Comparison of ENCODE assay signal across 25 mouse cellular contexts in genomic region chr11:100541577-100541976, GRCm38 (mm10). TPM values are rescaled to one million over a fixed set of nuclear protein-coding genes. Genes with fewer than 3 reads are reported as not detected.
"Had no signal": no experiment of that assay in that cellular context is flagged by ENCODE, and none has a peak within 500 bp of the region (broad histone marks: within the 10 kb centered on the region; RNA-seq: fewer than 3 reads in every experiment).

No protein-coding gene starts in this region.

- DNase-seq: gastrocnemius, adult 2 months; gastrocnemius, postnatal 10 days; gastrocnemius, postnatal 25 days; heart, adult 18-20 months; heart, postnatal 10 days; heart, postnatal 4 days; kidney, adult 18-20 months; kidney, adult 8-10 months; kidney, postnatal 10 days; kidney, postnatal 25 days; layer of hippocampus, adult 9-11 months; layer of hippocampus, postnatal 36 days; left cerebral cortex, postnatal 4 days had no signal

- H3K27me3 ChIP-seq: heart, embryonic 12.5 days; hindbrain, embryonic 12.5 days; intestine, embryonic 15.5 days; limb, embryonic 13.5 days; limb, embryonic 15.5 days had no signal

- H3K9ac ChIP-seq: heart, embryonic 12.5 days; hindbrain, embryonic 12.5 days; hindbrain, embryonic 14.5 days; intestine, embryonic 15.5 days; limb, embryonic 13.5 days; limb, embryonic 15.5 days; liver, embryonic 12.5 days had no signal

- H3K4me3 ChIP-seq: gastrocnemius, adult 2 months; heart, embryonic 12.5 days; hindbrain, embryonic 10.5 days; hindbrain, embryonic 12.5 days; intestine, embryonic 15.5 days; limb, embryonic 13.5 days; limb, embryonic 15.5 days; liver, embryonic 12.5 days had no signal

- H3K36me3 ChIP-seq: heart, embryonic 12.5 days; hindbrain, embryonic 10.5 days; hindbrain, embryonic 12.5 days; intestine, embryonic 15.5 days; limb, embryonic 13.5 days; limb, embryonic 15.5 days; liver, embryonic 12.5 days had no signal

- H3K4me2 ChIP-seq: heart, embryonic 12.5 days; hindbrain, embryonic 12.5 days; hindbrain, embryonic 14.5 days; intestine, embryonic 15.5 days; limb, embryonic 13.5 days; limb, embryonic 15.5 days; liver, embryonic 12.5 days had no signal

- H3K9me3 ChIP-seq: heart, embryonic 12.5 days; hindbrain, embryonic 10.5 days; hindbrain, embryonic 12.5 days; intestine, embryonic 15.5 days; limb, embryonic 13.5 days; limb, embryonic 15.5 days; liver, embryonic 12.5 days had no signal

- H3K27ac ChIP-seq: gastrocnemius, adult 2 months; hindbrain, embryonic 10.5 days; hindbrain, embryonic 12.5 days; hindbrain, embryonic 14.5 days; intestine, embryonic 15.5 days; limb, embryonic 13.5 days; limb, embryonic 15.5 days; liver, embryonic 12.5 days had no signal

- ATAC-seq: hindbrain, embryonic 16.5 days; inflammation-experienced regulatory T-cells, adult 6 months; intestine, embryonic 15.5 days; intestine, postnatal 0 days; liver, embryonic 12.5 days had no signal

RNA-seq across cellular contexts. Expression of gene Ttc25, which starts 3.8 kb away (rescaled TPM):
- polyA plus RNA-seq: large intestine, adult 2 months had no signal
